16 mouse cellular contexts compared by ENCODE assay signal in the genomic region with DNA sequence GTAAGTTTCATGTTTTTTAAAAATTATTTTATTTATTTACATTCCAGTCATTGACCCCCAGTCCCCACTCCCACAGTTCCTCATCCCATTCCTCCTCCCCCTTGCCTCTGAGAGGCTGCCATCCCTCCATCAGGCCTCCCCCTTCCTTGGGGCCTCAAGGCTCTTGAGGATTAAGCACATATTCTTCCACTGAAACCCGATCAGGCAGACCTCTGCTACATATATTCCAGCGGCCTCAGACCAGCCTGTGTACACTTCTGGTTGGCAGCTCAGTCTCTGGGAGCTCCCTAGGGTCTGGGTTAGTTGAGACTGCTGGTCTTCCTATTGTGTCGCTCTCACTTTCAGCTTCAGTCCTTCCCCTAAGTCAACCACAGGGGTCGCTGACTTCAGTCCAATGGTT. TPM values are rescaled to one million over a fixed set of nuclear protein-coding genes. Genes with fewer than 3 reads are reported as not detected.
A peak's percentile ranks its signal among the peaks of the same experiment; 100 is the strongest.
DNase-seq lines count a peak whose midpoint lies in the region; ATAC-seq lines count a peak whose summit lies in the region.
"Had no signal": no experiment of that assay in that cellular context is flagged by ENCODE, and none has a peak within 500 bp of the region (broad histone marks: within the 10 kb centered on the region; RNA-seq: fewer than 3 reads in every experiment).

No protein-coding gene starts in this region.

- ATAC-seq in limb, embryonic 11.5 days (ENCODE audit: insufficient number of reproducible peaks, low FRiP score, low TSS enrichment, low read depth): peak; percentile 79; the same call in 1 of the 2 replicates
- ATAC-seq in embryonic facial prominence, embryonic 11.5 days (replicated peaks; ENCODE audit: insufficient number of reproducible peaks, low FRiP score, low TSS enrichment, low read depth): peak; percentile 90
- peak; percentile 43; the same call in 1 of the 2 replicates for ATAC-seq in stomach, embryonic 15.5 days (ENCODE audit: insufficient read depth, low FRiP score, low read depth)
- ATAC-seq: forebrain, embryonic 16.5 days; midbrain, embryonic 15.5 days had no signal

- no peaks in the 10 kb centered on the region for H3K9me3 ChIP-seq in limb, embryonic 11.5 days (ENCODE audit: control insufficient read depth, low read length)
- no peaks in the 10 kb centered on the region for H3K9me3 ChIP-seq in limb, embryonic 10.5 days (replicated peaks)
- no peaks in the 10 kb centered on the region for H3K9me3 ChIP-seq in embryonic facial prominence, embryonic 11.5 days (replicated peaks; ENCODE audit: control insufficient read depth, low read length)
- H3K9me3 ChIP-seq in stomach, embryonic 15.5 days: no peaks in the 10 kb centered on the region
- H3K9me3 ChIP-seq: G1E; midbrain, embryonic 15.5 days had no signal

- H3K27ac ChIP-seq in limb, embryonic 11.5 days (replicated peaks; ENCODE audit: low read depth, low read length): no peak overlapping the region
- no peak overlapping the region for H3K27ac ChIP-seq in limb, embryonic 10.5 days
- no peak overlapping the region for H3K27ac ChIP-seq in embryonic facial prominence, embryonic 11.5 days (replicated peaks; ENCODE audit: low read depth, low read length)
- H3K27ac ChIP-seq in stomach, embryonic 15.5 days: no peak overlapping the region
- H3K27ac ChIP-seq: midbrain, embryonic 15.5 days had no signal

- no peak overlapping the region for H3K4me3 ChIP-seq in limb, embryonic 11.5 days (ENCODE audit: low read depth, low read length)
- H3K4me3 ChIP-seq in limb, embryonic 10.5 days: no peak overlapping the region
- H3K4me3 ChIP-seq in embryonic facial prominence, embryonic 11.5 days (ENCODE audit: low read depth, low read length): no peak overlapping the region
- H3K4me3 ChIP-seq in stomach, embryonic 15.5 days (replicated peaks): no peak overlapping the region
- H3K4me3 ChIP-seq: midbrain, embryonic 15.5 days had no signal

- no peaks in the 10 kb centered on the region for H3K4me1 ChIP-seq in limb, embryonic 11.5 days (ENCODE audit: control insufficient read depth, insufficient read depth, low read length)
- no peaks in the 10 kb centered on the region for H3K4me1 ChIP-seq in limb, embryonic 10.5 days
- no peaks in the 10 kb centered on the region for H3K4me1 ChIP-seq in embryonic facial prominence, embryonic 11.5 days (ENCODE audit: control insufficient read depth, insufficient read depth, low read length)
- H3K4me1 ChIP-seq in stomach, embryonic 15.5 days: no peaks in the 10 kb centered on the region
- H3K4me1 ChIP-seq: midbrain, embryonic 15.5 days had no signal

- no peak overlapping the region for H3K4me2 ChIP-seq in limb, embryonic 11.5 days (ENCODE audit: low read depth, severe bottlenecking)
- H3K4me2 ChIP-seq in embryonic facial prominence, embryonic 11.5 days (ENCODE audit: low read depth, low read length): no peak overlapping the region
- H3K4me2 ChIP-seq in stomach, embryonic 15.5 days: no peak overlapping the region
- H3K4me2 ChIP-seq: midbrain, embryonic 15.5 days had no signal

- no peak overlapping the region for H3K9ac ChIP-seq in limb, embryonic 11.5 days (ENCODE audit: low read length)
- no peak overlapping the region for H3K9ac ChIP-seq in embryonic facial prominence, embryonic 11.5 days (replicated peaks; ENCODE audit: low read length)
- H3K9ac ChIP-seq in stomach, embryonic 15.5 days: no peak overlapping the region
- H3K9ac ChIP-seq: midbrain, embryonic 15.5 days had no signal

- 35% methylated on average over 4 of the region's 4 CpGs for WGBS in limb, embryonic 11.5 days
- WGBS in limb, embryonic 10.5 days: 38% methylated on average over 4 of the region's 4 CpGs
- 24% methylated on average over 4 of the region's 4 CpGs for WGBS in embryonic facial prominence, embryonic 11.5 days
- 19% methylated on average over 4 of the region's 4 CpGs for WGBS in stomach, embryonic 15.5 days

- no peaks in the 10 kb centered on the region for H3K36me3 ChIP-seq in limb, embryonic 11.5 days (ENCODE audit: control insufficient read depth, insufficient read depth, low read length)
- H3K36me3 ChIP-seq in limb, embryonic 10.5 days: no peaks in the 10 kb centered on the region
- no peaks in the 10 kb centered on the region for H3K36me3 ChIP-seq in embryonic facial prominence, embryonic 11.5 days (replicated peaks; ENCODE audit: control insufficient read depth, insufficient read depth, low read depth, low read length)
- no peaks in the 10 kb centered on the region for H3K36me3 ChIP-seq in stomach, embryonic 15.5 days
- H3K36me3 ChIP-seq: G1E; midbrain, embryonic 15.5 days had no signal

- peak; percentile 27 for DNase-seq in limb, embryonic 11.5 days (ENCODE audit: low spot score)
- no peak for DNase-seq in limb, embryonic 10.5 days (ENCODE audit: low spot score)
- DNase-seq in embryo, embryonic 10 days (ENCODE audit: low spot score): peak; percentile 21
- DNase-seq in embryonic facial prominence, embryonic 11.5 days (ENCODE audit: low spot score): peak; percentile 56
- DNase-seq in spleen, postnatal 14 days (ENCODE audit: low spot score in 2 of 2): no peak
- DNase-seq in ovary, postnatal 10 days (ENCODE audit: low spot score): no peak
- DNase-seq: cerebellum, adult 9-10 months; heart, adult 11 months; heart, postnatal 4 days; kidney, postnatal 10 days; lung, adult 2 months had no signal

- no peaks in the 10 kb centered on the region for H3K27me3 ChIP-seq in limb, embryonic 11.5 days (ENCODE audit: control insufficient read depth, insufficient read depth, low read length)
- H3K27me3 ChIP-seq in limb, embryonic 10.5 days (ENCODE audit: low read depth, poor library complexity, severe bottlenecking): no peaks in the 10 kb centered on the region
- H3K27me3 ChIP-seq in embryonic facial prominence, embryonic 11.5 days (ENCODE audit: control insufficient read depth, insufficient read depth, low read length): no peaks in the 10 kb centered on the region
- no peaks in the 10 kb centered on the region for H3K27me3 ChIP-seq in stomach, embryonic 15.5 days (replicated peaks)
- H3K27me3 ChIP-seq: midbrain, embryonic 15.5 days had no signal

RNA-seq across cellular contexts. Expression of a gene that starts 24.5 kb away (rescaled TPM):
- polyA plus RNA-seq in limb, embryonic 11.5 days (2014; fragmentation: Nextera tagmentation; extraction: Ambion mirVana): not detected in 2 replicates
- 0.01 TPM in 1 of 2 replicates, not detected in the other for polyA plus RNA-seq in limb, embryonic 10.5 days (2016; fragmentation: Nextera tagmentation; extraction: Ambion mirVana)
- 0.08 TPM in 2 replicates for polyA plus RNA-seq in embryonic facial prominence, embryonic 11.5 days (2014; fragmentation: Nextera tagmentation; extraction: Ambion mirVana)
- 0.08 and 0.13 TPM in 2 replicates for polyA plus RNA-seq in stomach, embryonic 15.5 days (2015; fragmentation: Nextera tagmentation; extraction: Ambion mirVana)
- polyA plus RNA-seq: forebrain, embryonic 16.5 days; G1E; liver, adult 2 months had no signal

Comparison
In these comparisons a context has a peak if more than half of its experiments do, and no peak if none do; other contexts are left out.
1. DNase-seq: peak in limb, embryonic 11.5 days (single experiment), embryo, embryonic 10 days (single experiment) and embryonic facial prominence, embryonic 11.5 days (single experiment); none in limb, embryonic 10.5 days (single experiment), spleen, postnatal 14 days (0 of 2) and ovary, postnatal 10 days (single experiment).
2. Peak in every context shown above with its lines, with median percentiles within 50 percentile points of each other: ATAC-seq.